Mouse (Mus musculus): ENCODE data around the gene Olfr820. TPM values are rescaled to one million over a fixed set of nuclear protein-coding genes. Genes with fewer than 3 reads are reported as not detected.
"Not testable (repeated sequence)": the region's sequence is repeated elsewhere in the genome, so short reads cannot be mapped to it uniquely, and the experiment has no call there.

Gene Olfr820
- polyA plus RNA-seq (2012; rRNA removed): not detected in 2 replicates

GRCm38 (mm10) chr10:130012321-130012720 lies at the start of gene Olfr820:
Gene Olfr820 (plus strand): TSS chr10:130012621.
- H3K36me3 ChIP-seq (ENCODE audit: control insufficient read depth, insufficient read depth, low read length): no peaks in the 10 kb centered on the region
- TF ChIP-seq CTCF (IDR thresholded peaks at IDR 0.05; ENCODE audit: control insufficient read depth, insufficient read depth, insufficient replicate concordance, low read depth, low read length): no peak
- TF ChIP-seq POLR2A (IDR thresholded peaks at IDR 0.05; ENCODE audit: control insufficient read depth, low read depth, low read length): no peak
- no peaks in the 10 kb centered on the region for H3K27me3 ChIP-seq (ENCODE audit: control insufficient read depth, insufficient read depth, low read length)
- no peak within 1 kb of the TSS for H3K4me3 ChIP-seq (ENCODE audit: control insufficient read depth, low read depth, low read length)
- no peaks in the 10 kb centered on the region for H3K4me1 ChIP-seq (ENCODE audit: control insufficient read depth, insufficient read depth, low read length)
- H3K27ac ChIP-seq (ENCODE audit: control insufficient read depth, insufficient read depth, low read depth, low read length): no peak within 1 kb of the TSS

GRCm38 (mm10) chr10:129966232-129966631 lies 46.2 kb upstream of the Olfr820 start:
- H3K27ac ChIP-seq (ENCODE audit: control insufficient read depth, insufficient read depth, low read depth, low read length); H3K4me3 ChIP-seq (ENCODE audit: control insufficient read depth, low read depth, low read length); H3K27me3 ChIP-seq (ENCODE audit: control insufficient read depth, insufficient read depth, low read length); H3K36me3 ChIP-seq (ENCODE audit: control insufficient read depth, insufficient read depth, low read length); H3K4me1 ChIP-seq (ENCODE audit: control insufficient read depth, insufficient read depth, low read length): not testable (repeated sequence)

GRCm38 (mm10) chr10:129967166-129967565 lies 45.3 kb upstream of the Olfr820 start, which contains the start of gene Olfr819:
Gene Olfr819 (minus strand): TSS chr10:129967266.
- not testable (repeated sequence) for H3K4me3 ChIP-seq (ENCODE audit: control insufficient read depth, low read depth, low read length); H3K27me3 ChIP-seq (ENCODE audit: control insufficient read depth, insufficient read depth, low read length); H3K27ac ChIP-seq (ENCODE audit: control insufficient read depth, insufficient read depth, low read depth, low read length); H3K4me1 ChIP-seq (ENCODE audit: control insufficient read depth, insufficient read depth, low read length); H3K36me3 ChIP-seq (ENCODE audit: control insufficient read depth, insufficient read depth, low read length)

- not testable (repeated sequence) for H3K27me3 ChIP-seq (ENCODE audit: control insufficient read depth, insufficient read depth, low read length); H3K4me1 ChIP-seq (ENCODE audit: control insufficient read depth, insufficient read depth, low read length); H3K27ac ChIP-seq (ENCODE audit: control insufficient read depth, insufficient read depth, low read depth, low read length); H3K4me3 ChIP-seq (ENCODE audit: control insufficient read depth, low read depth, low read length); H3K36me3 ChIP-seq (ENCODE audit: control insufficient read depth, insufficient read depth, low read length)
Measured at GRCm38 (mm10) chr10:129972994-129973393, 39.4 kb upstream of the Olfr820 start.

GRCm38 (mm10) chr10:129976040-129976439 lies 36.4 kb upstream of the Olfr820 start, which contains the start of gene Olfr247:
Gene Olfr247 (minus strand): TSS chr10:129976140.
- not testable (repeated sequence) for H3K27ac ChIP-seq (ENCODE audit: control insufficient read depth, insufficient read depth, low read depth, low read length); H3K4me1 ChIP-seq (ENCODE audit: control insufficient read depth, insufficient read depth, low read length)

GRCm38 (mm10) chr10:129981867-129982266 lies 30.6 kb upstream of the Olfr820 start:
- not testable (repeated sequence) for H3K4me1 ChIP-seq (ENCODE audit: control insufficient read depth, insufficient read depth, low read length); H3K4me3 ChIP-seq (ENCODE audit: control insufficient read depth, low read depth, low read length); H3K36me3 ChIP-seq (ENCODE audit: control insufficient read depth, insufficient read depth, low read length); H3K27ac ChIP-seq (ENCODE audit: control insufficient read depth, insufficient read depth, low read depth, low read length); H3K27me3 ChIP-seq (ENCODE audit: control insufficient read depth, insufficient read depth, low read length)

More at GRCm38 (mm10) chr10:129976040-129976439, 36.4 kb upstream of the Olfr820 start, which contains the start of gene Olfr247:
- not testable (repeated sequence) for H3K36me3 ChIP-seq (ENCODE audit: control insufficient read depth, insufficient read depth, low read length); H3K27me3 ChIP-seq (ENCODE audit: control insufficient read depth, insufficient read depth, low read length); H3K4me3 ChIP-seq (ENCODE audit: control insufficient read depth, low read depth, low read length)

- not testable (repeated sequence) for H3K36me3 ChIP-seq (ENCODE audit: control insufficient read depth, insufficient read depth, low read length); H3K4me3 ChIP-seq (ENCODE audit: control insufficient read depth, low read depth, low read length); H3K4me1 ChIP-seq (ENCODE audit: control insufficient read depth, insufficient read depth, low read length); H3K27me3 ChIP-seq (ENCODE audit: control insufficient read depth, insufficient read depth, low read length); H3K27ac ChIP-seq (ENCODE audit: control insufficient read depth, insufficient read depth, low read depth, low read length)
Measured at GRCm38 (mm10) chr10:129984962-129985361, 27.5 kb upstream of the Olfr820 start, which contains the start of gene Gm10310. Gene Gm10310 (minus strand): TSS chr10:129985062.

- not testable (repeated sequence) for H3K4me3 ChIP-seq (ENCODE audit: control insufficient read depth, low read depth, low read length); H3K36me3 ChIP-seq (ENCODE audit: control insufficient read depth, insufficient read depth, low read length); H3K27ac ChIP-seq (ENCODE audit: control insufficient read depth, insufficient read depth, low read depth, low read length); H3K27me3 ChIP-seq (ENCODE audit: control insufficient read depth, insufficient read depth, low read length); H3K4me1 ChIP-seq (ENCODE audit: control insufficient read depth, insufficient read depth, low read length)
Measured at GRCm38 (mm10) chr10:130004104-130004503, 8.3 kb upstream of the Olfr820 start.

- H3K27me3 ChIP-seq (ENCODE audit: control insufficient read depth, insufficient read depth, low read length); H3K27ac ChIP-seq (ENCODE audit: control insufficient read depth, insufficient read depth, low read depth, low read length); H3K4me1 ChIP-seq (ENCODE audit: control insufficient read depth, insufficient read depth, low read length); H3K4me3 ChIP-seq (ENCODE audit: control insufficient read depth, low read depth, low read length); H3K36me3 ChIP-seq (ENCODE audit: control insufficient read depth, insufficient read depth, low read length): not testable (repeated sequence)
Measured at GRCm38 (mm10) chr10:130005366-130005765, 7.1 kb upstream of the Olfr820 start.
